Mouse (Mus musculus): ENCODE data around the gene Pik3c2g. TPM values are rescaled to one million over a fixed set of nuclear protein-coding genes. Genes with fewer than 3 reads are reported as not detected.

Pik3c2g gene
- total and polyA plus RNA-seq, 3 experiments = not detected

DNA sequence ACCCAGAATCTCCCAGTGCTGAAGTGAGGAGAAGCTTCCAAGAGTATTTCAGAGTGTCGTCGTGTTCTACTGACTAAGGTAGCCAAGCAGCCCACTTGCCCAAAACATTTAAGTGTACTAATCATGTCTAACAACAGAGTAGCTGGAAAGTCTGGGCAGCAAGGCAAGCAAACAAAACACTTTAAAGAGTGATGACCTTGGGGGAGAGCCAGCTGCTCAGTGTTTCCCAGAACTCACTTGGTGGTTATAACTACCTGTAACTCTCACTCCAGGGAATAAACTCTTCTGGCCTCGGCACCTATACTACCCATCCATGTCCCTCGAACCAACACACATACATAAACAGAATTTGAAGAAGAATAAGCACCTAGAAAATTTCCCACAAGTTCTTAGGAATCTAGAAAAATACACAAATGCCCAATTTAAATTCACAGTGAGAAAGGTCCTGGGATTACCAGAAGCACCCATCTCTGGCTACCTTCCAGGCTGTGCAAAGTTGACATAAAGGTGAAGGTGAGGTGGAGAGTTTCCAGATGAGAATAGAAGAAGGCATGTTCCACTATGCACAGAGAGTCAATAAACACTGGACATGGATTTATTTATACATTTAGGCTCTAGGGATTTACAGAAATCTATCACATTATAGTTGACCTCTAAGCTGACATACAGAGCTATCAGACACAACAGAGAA is 384.7 kb downstream of the Pik3c2g start:
- Histone ChIP-seq H3K79me2 (replicated peaks; ENCODE audit: control insufficient read depth, insufficient read depth, low read length) (no peaks in the 10 kb centered on the region), H3K27me3 (ENCODE audit: control insufficient read depth, insufficient read depth, low read length) (no peaks in the 10 kb centered on the region), H3K27ac (no peak overlapping the region), H3K4me1 (ENCODE audit: control insufficient read depth, insufficient read depth, low read length) (no peaks in the 10 kb centered on the region), H3K36me3 (ENCODE audit: control insufficient read depth, insufficient read depth, low read length) (no peaks in the 10 kb centered on the region), H3K9ac (ENCODE audit: low read depth, low read length) (no peak overlapping the region), H3K4me3 (no peak overlapping the region)
- DNase-seq = no peak
- WGBS = 54% methylated on average over 4 of the region's 4 CpGs
- no peak for TF ChIP-seq POLR2A (IDR thresholded peaks at IDR 0.05; ENCODE audit: insufficient read depth, low read depth, low read length)
- intact Hi-C loops (cut with DNase I) = no loop called here

DNA sequence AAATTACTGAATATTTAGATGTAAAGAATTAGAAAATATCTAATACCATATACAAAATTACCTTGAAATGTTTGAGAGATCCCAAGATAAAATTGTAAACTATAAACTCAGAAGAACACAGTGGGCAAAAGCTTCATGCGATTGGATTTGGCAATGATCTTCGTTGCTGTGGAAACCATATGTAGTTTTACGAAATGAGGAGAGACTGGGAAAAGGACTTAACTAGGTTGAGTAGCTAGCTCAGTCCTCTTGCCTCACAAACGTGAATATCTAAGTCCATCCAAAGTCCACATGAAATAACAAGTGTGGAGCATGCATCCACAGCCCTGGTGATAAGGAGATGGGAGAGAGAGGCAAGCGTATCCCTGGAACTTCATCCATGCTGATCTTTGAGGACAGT is 387.6 kb downstream of the Pik3c2g start:
- no peak for DNase-seq
- no peaks in the 10 kb centered on the region for H3K4me1 ChIP-seq (ENCODE audit: control insufficient read depth, insufficient read depth, low read length)
- no peaks in the 10 kb centered on the region for H3K79me2 ChIP-seq (replicated peaks; ENCODE audit: control insufficient read depth, insufficient read depth, low read length)
- TF ChIP-seq EP300 (IDR thresholded peaks at IDR 0.05; ENCODE audit: insufficient read depth, low read depth, low read length) (no peak), CTCF (IDR thresholded peaks at IDR 0.05) (no peak), POLR2A (IDR thresholded peaks at IDR 0.05; ENCODE audit: insufficient read depth, low read depth, low read length) (no peak)
- H3K4me3 ChIP-seq = no peak overlapping the region
- intact Hi-C loops (cut with DNase I) = no loop called here
- no peak overlapping the region for H3K27ac ChIP-seq
- H3K36me3 ChIP-seq (ENCODE audit: control insufficient read depth, insufficient read depth, low read length) = no peaks in the 10 kb centered on the region
- H3K9ac ChIP-seq (ENCODE audit: low read depth, low read length) = no peak overlapping the region
- 88% methylated on average over 5 of the region's 5 CpGs for WGBS
- no peaks in the 10 kb centered on the region for H3K27me3 ChIP-seq (ENCODE audit: control insufficient read depth, insufficient read depth, low read length)

DNA sequence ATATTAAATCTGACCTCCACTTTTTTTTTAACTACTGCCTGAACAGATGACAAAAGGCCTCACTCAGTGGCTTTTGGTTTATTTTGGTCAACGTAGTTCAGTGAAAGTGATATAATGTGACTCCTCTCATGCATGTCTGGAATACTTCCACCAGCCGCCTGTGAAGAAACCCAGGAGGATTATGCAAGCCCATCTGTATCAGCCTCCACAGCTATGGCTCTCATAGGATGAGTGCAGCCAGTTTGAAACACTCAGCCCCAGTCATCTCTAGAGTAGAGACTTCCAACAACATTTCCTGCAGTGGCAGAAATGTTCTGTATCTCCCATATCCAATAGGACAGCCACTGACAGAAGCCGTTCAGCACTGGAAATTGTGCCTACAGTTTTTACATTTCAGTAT is 391.1 kb downstream of the Pik3c2g start:
- H3K36me3 ChIP-seq (ENCODE audit: control insufficient read depth, insufficient read depth, low read length) = no peaks in the 10 kb centered on the region
- H3K79me2 ChIP-seq (replicated peaks; ENCODE audit: control insufficient read depth, insufficient read depth, low read length) = no peaks in the 10 kb centered on the region
- WGBS = 43% methylated on average over 3 of the region's 3 CpGs
- no peak for DNase-seq
- no peaks in the 10 kb centered on the region for H3K4me1 ChIP-seq (ENCODE audit: control insufficient read depth, insufficient read depth, low read length)
- no peak overlapping the region for H3K4me3 ChIP-seq
- intact Hi-C loops (cut with DNase I) = no loop called here
- no peak overlapping the region for H3K9ac ChIP-seq (ENCODE audit: low read depth, low read length)
- H3K27ac ChIP-seq = no peak overlapping the region
- TF ChIP-seq POLR2A (IDR thresholded peaks at IDR 0.05; ENCODE audit: insufficient read depth, low read depth, low read length) (no peak), EP300 (IDR thresholded peaks at IDR 0.05; ENCODE audit: insufficient read depth, low read depth, low read length) (no peak), CTCF (IDR thresholded peaks at IDR 0.05) (no peak)
- H3K27me3 ChIP-seq (ENCODE audit: control insufficient read depth, insufficient read depth, low read length) = no peaks in the 10 kb centered on the region

DNA sequence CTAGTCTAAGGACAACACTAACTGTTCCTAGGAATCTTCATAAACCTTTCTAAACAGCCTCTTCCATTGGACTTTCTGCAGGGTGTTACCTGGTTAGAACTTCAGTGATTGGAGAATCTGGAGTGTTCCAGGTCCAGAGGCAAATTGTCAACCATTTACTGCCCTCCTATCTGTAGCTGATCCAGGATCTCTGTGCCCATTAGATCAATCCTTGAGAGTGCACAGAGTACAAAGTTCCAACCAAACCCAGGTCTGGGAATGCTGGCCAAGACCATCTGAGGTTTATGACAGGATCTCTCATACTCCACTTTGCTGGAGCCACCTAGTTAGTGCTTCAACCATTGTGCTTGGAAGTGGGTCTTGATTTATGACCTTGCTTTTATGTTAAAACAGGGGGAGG is 394.0 kb downstream of the Pik3c2g start:
- Histone ChIP-seq H3K9ac (ENCODE audit: low read depth, low read length) (no peak overlapping the region), H3K4me1 (ENCODE audit: control insufficient read depth, insufficient read depth, low read length) (no peaks in the 10 kb centered on the region), H3K27me3 (ENCODE audit: control insufficient read depth, insufficient read depth, low read length) (no peaks in the 10 kb centered on the region), H3K79me2 (replicated peaks; ENCODE audit: control insufficient read depth, insufficient read depth, low read length) (no peaks in the 10 kb centered on the region), H3K27ac (no peak overlapping the region), H3K36me3 (ENCODE audit: control insufficient read depth, insufficient read depth, low read length) (no peaks in the 10 kb centered on the region), H3K4me3 (no peak overlapping the region)
- intact Hi-C loops (cut with DNase I) = no loop called here
- no peak for DNase-seq
- TF ChIP-seq EP300 (IDR thresholded peaks at IDR 0.05; ENCODE audit: insufficient read depth, low read depth, low read length) (no peak), POLR2A (IDR thresholded peaks at IDR 0.05; ENCODE audit: insufficient read depth, low read depth, low read length) (no peak), CTCF (IDR thresholded peaks at IDR 0.05) (no peak)

DNA sequence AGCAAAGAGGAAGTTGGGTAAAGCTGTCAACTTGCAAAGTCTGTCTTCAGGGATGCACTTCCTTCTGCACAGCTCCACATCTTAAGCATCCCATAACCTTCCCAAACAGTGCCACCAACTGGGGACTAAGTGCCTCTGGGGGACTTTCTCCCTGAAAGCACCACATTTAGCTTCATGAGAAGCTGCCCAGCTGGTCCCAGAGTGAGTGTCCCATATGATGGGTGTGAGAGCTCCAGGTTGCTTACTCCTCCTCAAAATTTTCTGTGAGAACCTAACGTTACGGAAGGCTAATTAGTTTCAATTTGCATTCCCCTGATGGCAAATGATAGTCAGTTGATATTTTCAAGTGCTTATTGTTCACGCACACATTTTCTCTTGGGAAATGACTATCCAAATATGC is 397.0 kb downstream of the Pik3c2g start:
- no peak for DNase-seq
- H3K79me2 ChIP-seq (replicated peaks; ENCODE audit: control insufficient read depth, insufficient read depth, low read length) = no peaks in the 10 kb centered on the region
- no peak overlapping the region for H3K4me3 ChIP-seq
- H3K27me3 ChIP-seq (ENCODE audit: control insufficient read depth, insufficient read depth, low read length) = no peaks in the 10 kb centered on the region
- H3K36me3 ChIP-seq (ENCODE audit: control insufficient read depth, insufficient read depth, low read length) = no peaks in the 10 kb centered on the region
- 92% methylated on average over 3 of the region's 3 CpGs for WGBS
- intact Hi-C loops (cut with DNase I) = no loop called here
- no peak for TF ChIP-seq EP300 (IDR thresholded peaks at IDR 0.05; ENCODE audit: insufficient read depth, low read depth, low read length)
- no peak for TF ChIP-seq POLR2A (IDR thresholded peaks at IDR 0.05; ENCODE audit: insufficient read depth, low read depth, low read length)
- no peak for TF ChIP-seq CTCF (IDR thresholded peaks at IDR 0.05)
- no peak overlapping the region for H3K9ac ChIP-seq (ENCODE audit: low read depth, low read length)
- H3K4me1 ChIP-seq (ENCODE audit: control insufficient read depth, insufficient read depth, low read length) = no peaks in the 10 kb centered on the region
- no peak overlapping the region for H3K27ac ChIP-seq

DNA sequence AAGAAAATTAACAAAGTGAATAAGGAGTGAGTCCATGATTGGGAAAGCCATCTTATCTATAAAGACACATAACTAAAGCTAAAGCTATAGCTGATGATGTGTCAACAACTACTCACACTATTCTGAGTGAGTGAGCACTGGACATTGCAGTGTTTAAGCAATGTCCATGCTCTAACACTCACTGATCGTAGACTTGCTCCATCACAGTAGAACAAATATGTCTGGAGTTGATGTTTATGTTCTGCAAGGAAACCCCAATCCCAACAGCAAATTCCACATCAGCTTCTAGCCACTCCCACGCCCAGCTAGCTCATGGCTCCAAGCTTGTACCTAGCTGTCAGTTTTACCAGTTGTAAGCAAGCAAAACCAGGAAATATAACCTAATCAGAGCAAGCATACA is 399.5 kb downstream of the Pik3c2g start:
- no peak overlapping the region for H3K4me3 ChIP-seq
- no peaks in the 10 kb centered on the region for H3K79me2 ChIP-seq (replicated peaks; ENCODE audit: control insufficient read depth, insufficient read depth, low read length)
- H3K9ac ChIP-seq (ENCODE audit: low read depth, low read length) = no peak overlapping the region
- H3K27ac ChIP-seq = no peak overlapping the region
- WGBS = 72% methylated on average over 2 of the region's 2 CpGs
- no peak for DNase-seq
- no peaks in the 10 kb centered on the region for H3K27me3 ChIP-seq (ENCODE audit: control insufficient read depth, insufficient read depth, low read length)
- TF ChIP-seq EP300 (IDR thresholded peaks at IDR 0.05; ENCODE audit: insufficient read depth, low read depth, low read length) (no peak), CTCF (IDR thresholded peaks at IDR 0.05) (no peak), POLR2A (IDR thresholded peaks at IDR 0.05; ENCODE audit: insufficient read depth, low read depth, low read length) (no peak)
- no peaks in the 10 kb centered on the region for H3K4me1 ChIP-seq (ENCODE audit: control insufficient read depth, insufficient read depth, low read length)
- intact Hi-C loops (cut with DNase I) = no loop called here
- no peaks in the 10 kb centered on the region for H3K36me3 ChIP-seq (ENCODE audit: control insufficient read depth, insufficient read depth, low read length)
